ENCODE assay signal across 8 mouse cellular contexts in the genomic region with DNA sequence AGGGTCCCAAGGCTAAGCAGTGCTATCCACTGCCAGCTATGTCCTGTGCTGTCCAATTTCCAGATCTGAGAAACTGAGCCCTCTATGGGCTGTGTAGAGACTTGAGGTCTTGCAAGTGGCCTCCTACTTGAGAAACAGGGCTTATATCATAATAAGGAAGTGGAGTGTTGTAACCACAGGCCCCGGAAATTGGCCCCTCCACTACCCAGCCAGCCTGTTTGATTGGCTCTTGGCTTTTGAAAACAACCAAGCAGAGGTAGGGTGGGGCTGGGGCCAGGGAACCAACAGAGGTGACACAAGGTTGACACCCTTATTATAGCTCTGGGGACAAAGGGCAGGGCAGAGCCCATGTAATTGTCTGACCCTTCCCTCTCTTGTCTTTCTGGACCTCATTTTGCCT. TPM values are rescaled to one million over a fixed set of nuclear protein-coding genes. Genes with fewer than 3 reads are reported as not detected.
DNase-seq lines count a peak whose midpoint lies in the region; ATAC-seq and TF ChIP-seq lines count a peak whose summit lies in the region.

No protein-coding gene starts in this region.

- DNase-seq in urinary bladder, postnatal 14 days (ENCODE audit: low spot score) = peak; percentile 49
- DNase-seq in urinary bladder, adult 2 months (ENCODE audit: low spot score) = no peak
- no peak for DNase-seq in forebrain, postnatal 0 days
- peak; percentile 40 for DNase-seq in lung, embryonic 14.5 days
- no peak for DNase-seq in frontal cortex, adult 2 months (ENCODE audit: extremely low spot score in 1 of 2, low spot score in 1 of 2)
- DNase-seq in layer of hippocampus, postnatal 10 days (ENCODE audit: low spot score in 2 of 2) = no peak
- DNase-seq in MN1 (ENCODE audit: low spot score) = no peak

- no peak overlapping the region for H3K9ac ChIP-seq in forebrain, postnatal 0 days
- H3K9ac ChIP-seq in lung, embryonic 14.5 days = no peak overlapping the region

- H3K27me3 ChIP-seq in forebrain, postnatal 0 days (ENCODE audit: insufficient read depth, low read length) = no peaks in the 10 kb centered on the region
- no peaks in the 10 kb centered on the region for H3K27me3 ChIP-seq in lung, embryonic 14.5 days (ENCODE audit: insufficient read depth, low read length)
- H3K27me3 ChIP-seq in small intestine, adult 2 months (ENCODE audit: control insufficient read depth, insufficient read depth, low read length) = no peaks in the 10 kb centered on the region

- no peak overlapping the region for H3K27ac ChIP-seq in forebrain, postnatal 0 days (ENCODE audit: low read depth, low read length)
- H3K27ac ChIP-seq in lung, embryonic 14.5 days (ENCODE audit: low read depth) = no peak overlapping the region
- H3K27ac ChIP-seq in small intestine, adult 2 months (ENCODE audit: insufficient read depth, low read depth, low read length) = peak overlapping the region; percentile 97

- no peaks in the 10 kb centered on the region for H3K36me3 ChIP-seq in forebrain, postnatal 0 days (ENCODE audit: insufficient read depth)
- no peaks in the 10 kb centered on the region for H3K36me3 ChIP-seq in lung, embryonic 14.5 days (ENCODE audit: insufficient read depth)
- H3K36me3 ChIP-seq in small intestine, adult 2 months (ENCODE audit: control insufficient read depth, insufficient read depth, low read length) = no peaks in the 10 kb centered on the region

- TF ChIP-seq POLR2A in small intestine, adult 2 months (IDR thresholded peaks at IDR 0.05; ENCODE audit: low read depth, low read length) = no peak

- peaks cover 57% of the 10 kb centered on the region for H3K4me1 ChIP-seq in forebrain, postnatal 0 days (ENCODE audit: insufficient read depth)
- peaks cover 84% of the 10 kb centered on the region for H3K4me1 ChIP-seq in lung, embryonic 14.5 days (ENCODE audit: insufficient read depth)
- H3K4me1 ChIP-seq in small intestine, adult 2 months (ENCODE audit: control insufficient read depth, insufficient read depth, insufficient read length, low read length) = peaks cover 50% of the 10 kb centered on the region

- 57% methylated on average over 1 of the region's 1 CpGs for WGBS in forebrain, postnatal 0 days
- WGBS in lung, embryonic 14.5 days = 26% methylated on average over 1 of the region's 1 CpGs
- WGBS in small intestine, adult 2 months = 6% methylated on average over 1 of the region's 1 CpGs

- TF ChIP-seq CTCF in forebrain, postnatal 0 days (IDR thresholded peaks at IDR 0.05; ENCODE audit: low read depth) = no peak
- TF ChIP-seq CTCF in lung, embryonic 14.5 days (IDR thresholded peaks at IDR 0.05; ENCODE audit: low read depth) = no peak
- no peak for TF ChIP-seq CTCF in small intestine, adult 2 months (IDR thresholded peaks at IDR 0.05; ENCODE audit: extremely low read depth, insufficient read length, insufficient replicate concordance, low read depth, low read length)

- H3K9me3 ChIP-seq in forebrain, postnatal 0 days (ENCODE audit: low read length) = no peaks in the 10 kb centered on the region
- no peaks in the 10 kb centered on the region for H3K9me3 ChIP-seq in lung, embryonic 14.5 days (ENCODE audit: low read depth, low read length)

- H3K4me2 ChIP-seq in forebrain, postnatal 0 days (ENCODE audit: low read depth) = peak overlapping the region; percentile 81
- H3K4me2 ChIP-seq in lung, embryonic 14.5 days = no peak overlapping the region

- no peak overlapping the region for H3K4me3 ChIP-seq in forebrain, postnatal 0 days (ENCODE audit: low read depth, low read length)
- no peak overlapping the region for H3K4me3 ChIP-seq in lung, embryonic 14.5 days (ENCODE audit: low read depth, low read length)
- peak overlapping the region; percentile 6; the same call in 1 of the 2 replicates for H3K4me3 ChIP-seq in small intestine, adult 2 months (ENCODE audit: low read depth, low read length)

- ATAC-seq in forebrain, postnatal 0 days = no peak
- no peak for ATAC-seq in lung, embryonic 14.5 days (ENCODE audit: insufficient read depth)

RNA-seq across cellular contexts. Expression of a gene that starts 3.9 kb away (rescaled TPM):
- polyA plus RNA-seq in urinary bladder, adult 2 months (2012; rRNA removed) = 2.4 and 2.8 TPM in 2 replicates
- 120 and 135 TPM in 2 replicates for total RNA-seq in forebrain, postnatal 0 days (2014; rRNA removed)
- polyA plus RNA-seq in forebrain, postnatal 0 days (2015; fragmentation: Nextera tagmentation; extraction: Ambion mirVana) = 24.8 and 29.2 TPM in 2 replicates
- polyA plus RNA-seq in lung, embryonic 14.5 days (2014; fragmentation: Nextera tagmentation; extraction: Ambion mirVana) = 3.8 and 4.1 TPM in 2 replicates
- polyA plus RNA-seq in small intestine, adult 2 months (2012; rRNA removed) = 12.4 and 28.6 TPM in 2 replicates
- 42.1 and 45.8 TPM in 2 replicates for polyA plus RNA-seq in frontal cortex, adult 2 months (2012; rRNA removed)
- 100 to 1,000 TPM; 182 to 199 TPM for total RNA-seq in layer of hippocampus, postnatal 10 days (2021)

Comparison
In these comparisons a context has a peak if more than half of its experiments do, and no peak if none do; other contexts are left out.
1. DNase-seq: peak in urinary bladder, postnatal 14 days (single experiment) and lung, embryonic 14.5 days (single experiment); none in urinary bladder, adult 2 months (single experiment), forebrain, postnatal 0 days (single experiment), frontal cortex, adult 2 months (0 of 2), layer of hippocampus, postnatal 10 days (0 of 2) and MN1 (single experiment).